Mouse (Mus musculus): ENCODE results near the gene Gjb5.

DNA sequence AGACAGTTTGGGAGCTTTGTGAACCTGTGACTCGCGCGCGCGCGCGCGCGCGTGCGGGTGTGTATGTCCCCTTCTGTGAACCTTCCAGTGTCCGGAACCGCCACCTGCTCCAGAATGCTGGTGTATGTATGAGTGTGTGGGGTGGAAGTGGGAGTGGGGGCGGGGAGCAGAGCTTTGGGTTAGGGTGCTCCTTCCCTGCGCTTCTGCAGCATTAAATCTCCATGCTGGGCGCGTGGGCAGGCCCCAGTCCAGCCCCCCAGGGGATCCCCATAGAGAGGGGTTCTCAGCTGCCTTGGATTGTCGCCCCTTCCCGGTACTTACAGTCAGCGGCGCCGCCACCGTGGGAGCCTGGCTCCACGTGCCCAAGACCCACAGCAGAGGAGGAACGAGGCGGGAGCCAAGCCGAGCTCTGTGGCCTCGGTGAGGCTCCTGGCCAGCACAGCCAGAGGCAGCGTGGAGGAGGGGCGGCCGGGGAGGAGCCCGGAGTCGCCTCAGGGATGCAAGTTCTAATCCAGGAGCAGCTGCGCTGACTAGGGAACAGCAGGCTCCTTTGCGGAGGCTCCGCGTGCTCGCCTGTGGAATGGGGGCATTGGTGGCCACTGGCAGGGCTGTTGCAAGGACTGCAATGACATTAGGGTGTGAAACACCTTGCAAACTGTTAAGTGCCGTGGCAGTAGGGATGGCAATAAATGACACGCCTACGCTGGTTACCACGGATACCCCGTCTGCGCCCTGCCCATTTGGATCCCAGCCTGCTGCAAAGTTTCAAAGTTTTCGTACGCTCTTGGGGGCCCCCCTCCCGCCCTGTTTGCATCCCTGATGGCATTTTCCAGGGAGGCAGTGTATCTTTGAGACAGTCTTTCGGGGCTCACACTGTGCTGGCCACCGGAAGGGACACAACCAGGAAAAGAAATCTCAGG, 27.5 kb downstream of the Gjb5 start, which contains the start of gene Gjb3:
- no peak for TF ChIP-seq POLR2A (IDR thresholded peaks at IDR 0.05; ENCODE audit: insufficient read length, low read depth)
- TF ChIP-seq TCF12 (IDR thresholded peaks at IDR 0.05; ENCODE audit: insufficient read depth, poor library complexity, severe bottlenecking), result no peak
- TF ChIP-seq MYOD1 (IDR thresholded peaks at IDR 0.05; ENCODE audit: control insufficient read depth in 1 of 3, insufficient read length in 2 of 3, low read depth in 2 of 3), result no peak
- no peak for TF ChIP-seq MAX (IDR thresholded peaks at IDR 0.05; ENCODE audit: low read depth)
- TF ChIP-seq USF1 (IDR thresholded peaks at IDR 0.05; ENCODE audit: low read depth), result no peak
- no peak for TF ChIP-seq E2F4 (IDR thresholded peaks at IDR 0.05; ENCODE audit: insufficient read depth)

All from myocyte (in vitro differentiated cells).